Mouse (Mus musculus) left cerebral cortex, postnatal 25 days (tissue): Measurements from ENCODE around the gene Gm20517. TPM values are rescaled to one million over a fixed set of nuclear protein-coding genes. Genes with fewer than 3 reads are reported as not detected.
A peak's percentile ranks its signal among the peaks of the same experiment; 100 is the strongest.

Experiments
- DNase-seq, 2 experiments: peaks; one replicate each; pipeline ENCODE4 v3.0.0; 2022; ENCODE audit warnings: low spot score in 2 of 2, mixed read lengths in 1 of 2
- intact Hi-C: fragments of 180-260 bp; cut with DNase I; formaldehyde crosslinking; loops from one replicate; pipeline ENCODE4 v1.15.1; 2025
- total RNA-seq, 2 experiments: library from RNA; stranded (reverse); gene quantifications; 2 replicates each; pipeline ENCODE4 v1.2.3; 2021

Gene Gm20517
- 1 to 10 TPM; 3.5 to 7.2 TPM for total RNA-seq

DNA sequence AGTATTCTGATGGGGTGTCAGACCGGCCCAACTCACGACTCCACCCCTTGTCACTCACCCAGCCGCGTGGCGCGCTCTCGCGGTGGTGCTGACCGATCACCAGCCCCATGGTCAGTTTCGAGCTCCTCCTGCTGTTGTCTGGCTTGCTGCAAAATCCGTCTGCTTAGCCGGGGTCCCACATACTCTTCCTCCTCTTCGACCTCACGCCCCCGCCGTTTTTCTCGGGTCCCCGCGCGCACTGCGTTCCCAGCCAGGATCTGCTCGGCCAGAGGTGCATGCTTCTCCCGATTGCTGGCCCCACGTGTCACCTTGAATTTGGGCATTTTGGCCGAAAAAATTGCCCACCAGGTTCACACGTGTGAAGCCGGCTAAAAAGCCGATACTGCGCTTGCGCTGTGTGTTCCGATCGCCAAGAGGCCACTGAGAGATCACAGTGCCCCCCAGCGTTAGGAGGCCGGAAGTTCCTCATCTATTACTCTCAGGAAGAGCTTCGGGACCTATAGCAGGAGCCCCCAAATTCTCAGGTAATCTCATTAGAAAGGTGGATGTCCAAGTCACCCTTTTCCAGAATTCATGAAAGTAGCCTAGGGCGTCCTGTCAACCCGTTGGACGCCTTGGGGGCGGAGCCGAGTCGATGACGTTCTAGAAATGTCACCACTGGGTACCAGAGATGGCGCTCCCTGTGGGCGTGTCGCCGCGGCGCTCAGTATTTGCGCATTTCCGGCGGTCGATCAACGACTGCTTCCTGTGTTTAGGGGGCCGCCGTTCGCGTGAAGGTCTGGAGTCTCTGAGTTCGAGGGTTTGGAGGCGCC, at the start of gene Gm20517, which contains the start of the genes Bysl and Med20:
Gene Gm20517, plus strand, starts transcription at position 741 of the 812 bp plus-strand sequence.
Gene Bysl, minus strand, starts transcription at position 644 of the 812 bp plus-strand sequence.
Gene Med20, plus strand, starts transcription at position 734 of the 812 bp plus-strand sequence.
- intact Hi-C loops, result loop anchor here (5.0 kb wide), 1 partner anchor 76 kb away; the partner anchor contains the start of genes Frs3 and Tomm6
- DNase-seq, result peak; percentile 96 to 98

DNA sequence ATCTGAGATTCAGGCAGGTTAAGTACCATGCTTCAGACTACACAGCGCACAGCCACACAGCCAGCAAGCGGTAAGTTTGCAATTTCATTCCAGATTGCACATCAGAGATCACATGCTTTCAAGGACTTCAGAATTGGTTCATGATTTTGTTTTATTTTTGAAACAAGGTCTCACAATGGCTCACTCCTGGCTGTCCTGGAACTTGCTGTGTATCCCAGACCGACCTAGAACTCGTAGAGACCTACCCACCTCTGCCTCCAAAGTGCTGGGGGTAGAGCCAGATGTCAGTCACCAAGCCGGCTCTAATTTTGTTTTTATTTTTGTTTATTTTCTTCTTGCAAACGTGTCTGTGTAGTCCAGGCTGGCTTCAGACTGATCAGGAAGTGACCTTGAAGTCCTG, 48.5 kb upstream of the Gm20517 start:
- intact Hi-C loops, result no loop called here

DNA sequence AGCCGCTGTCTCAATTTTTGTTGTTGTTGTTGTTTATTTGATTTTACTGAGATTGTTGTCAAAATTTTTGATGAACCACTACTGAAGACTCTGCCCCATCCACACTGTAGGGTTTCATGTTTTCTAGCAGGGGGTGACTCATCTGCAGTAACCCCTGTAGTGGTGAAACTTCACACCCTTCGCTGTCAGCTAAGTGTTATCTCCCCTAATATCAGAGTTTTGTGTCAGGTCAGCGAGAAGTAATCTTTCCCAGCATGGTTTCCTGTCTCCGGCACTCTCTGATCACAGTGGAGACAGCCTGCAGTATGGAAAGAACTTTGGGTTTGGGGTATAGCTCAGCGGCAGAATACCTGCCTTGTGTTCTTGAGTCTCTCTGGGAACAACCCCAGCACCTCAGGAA, 46.8 kb upstream of the Gm20517 start:
- DNase-seq, result no peak
- intact Hi-C loops, result no loop called here

More for the DNA sequence above, 48.5 kb upstream of the Gm20517 start:
- no peak for DNase-seq

DNA sequence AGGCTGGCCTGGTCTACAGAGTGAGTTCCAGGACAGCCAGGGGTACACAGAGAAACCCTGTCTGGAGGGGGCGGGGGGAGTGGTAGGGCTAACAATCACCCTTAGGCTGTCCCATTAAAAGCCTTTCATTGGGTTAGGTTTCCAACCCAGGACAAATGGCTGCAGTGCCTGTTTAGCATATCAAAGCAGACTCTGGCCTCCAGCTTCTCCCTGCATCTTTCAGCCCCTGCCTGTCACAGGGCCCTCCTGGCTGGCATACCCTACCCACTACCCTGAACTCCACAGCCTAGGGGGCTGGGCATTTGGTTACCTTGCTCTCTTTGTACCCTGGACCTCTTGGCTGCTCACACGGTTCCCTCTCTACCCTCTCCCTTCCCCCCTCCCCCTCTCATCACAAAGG, 45.3 kb upstream of the Gm20517 start:
- intact Hi-C loops, result no loop called here
- no peak for DNase-seq

DNA sequence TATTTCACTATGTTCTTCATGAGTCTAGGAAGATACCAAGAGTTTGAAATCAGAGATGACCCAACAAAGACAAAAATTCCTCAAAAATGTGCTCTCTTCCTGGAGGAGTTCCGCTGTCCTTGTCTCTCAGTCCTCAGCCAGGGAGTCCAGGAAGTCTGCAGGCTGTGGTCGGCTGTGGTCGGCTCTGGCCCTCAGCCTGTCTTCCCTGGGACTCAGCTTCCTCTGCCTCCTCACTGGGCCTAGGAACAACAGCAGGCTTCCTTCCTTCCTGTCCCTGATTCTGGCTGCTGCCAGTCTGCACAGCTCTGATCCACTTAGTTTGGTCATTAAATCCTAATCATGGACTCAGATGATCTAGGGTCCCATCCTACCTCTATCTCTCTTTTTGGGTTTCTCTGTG, 44.1 kb upstream of the Gm20517 start:
- intact Hi-C loops, result no loop called here
- no peak for DNase-seq

DNA sequence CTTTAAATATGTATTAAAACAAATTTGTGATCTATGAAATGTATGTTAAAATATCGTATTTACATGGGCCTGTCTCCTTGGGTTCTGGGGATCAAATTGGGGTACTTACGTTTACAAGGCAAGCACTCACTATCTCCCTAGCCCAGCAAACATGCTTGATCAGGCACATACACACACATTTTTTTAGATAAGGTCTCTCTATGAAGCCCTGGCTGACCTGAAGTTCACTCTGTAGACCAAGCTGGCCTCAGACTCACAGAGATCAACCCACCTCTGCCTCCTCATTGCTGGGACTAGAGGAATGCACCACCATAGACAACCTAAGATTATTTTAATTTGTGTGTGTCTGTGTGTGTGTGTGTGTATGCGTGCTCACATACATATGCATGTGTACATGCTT, 43.0 kb upstream of the Gm20517 start:
- intact Hi-C loops, result no loop called here

DNA sequence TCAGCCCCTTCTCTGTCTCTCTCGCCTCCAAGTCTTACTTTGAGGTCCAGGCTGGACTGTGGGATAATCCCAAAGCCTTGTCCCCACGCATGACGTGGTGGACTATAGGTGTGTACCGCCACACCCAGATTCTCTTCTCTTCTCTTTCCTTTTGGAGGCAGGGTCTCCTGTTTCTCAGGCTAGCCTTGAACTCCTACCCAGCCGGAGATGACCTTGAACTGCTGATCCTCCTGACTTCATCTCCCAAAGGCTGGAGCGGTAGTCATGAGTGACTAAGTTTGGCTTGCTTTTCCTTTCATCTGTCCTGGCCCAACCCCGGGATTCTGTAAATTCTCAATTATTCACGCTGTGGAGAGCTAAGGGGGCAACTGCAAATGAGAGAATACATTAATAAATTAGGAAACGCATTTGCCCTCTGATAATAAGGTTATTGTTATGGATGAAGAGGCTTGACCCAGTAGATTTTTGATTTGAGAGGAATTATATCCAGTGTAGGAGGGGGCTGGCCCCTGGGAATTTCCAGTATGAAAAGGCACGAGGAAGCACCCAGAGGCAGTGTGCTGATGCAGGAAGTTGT, 42.4 kb upstream of the Gm20517 start:
- intact Hi-C loops, result no loop called here
- no peak for DNase-seq

More for the DNA sequence above, 43.0 kb upstream of the Gm20517 start:
- DNase-seq, result no peak

DNA sequence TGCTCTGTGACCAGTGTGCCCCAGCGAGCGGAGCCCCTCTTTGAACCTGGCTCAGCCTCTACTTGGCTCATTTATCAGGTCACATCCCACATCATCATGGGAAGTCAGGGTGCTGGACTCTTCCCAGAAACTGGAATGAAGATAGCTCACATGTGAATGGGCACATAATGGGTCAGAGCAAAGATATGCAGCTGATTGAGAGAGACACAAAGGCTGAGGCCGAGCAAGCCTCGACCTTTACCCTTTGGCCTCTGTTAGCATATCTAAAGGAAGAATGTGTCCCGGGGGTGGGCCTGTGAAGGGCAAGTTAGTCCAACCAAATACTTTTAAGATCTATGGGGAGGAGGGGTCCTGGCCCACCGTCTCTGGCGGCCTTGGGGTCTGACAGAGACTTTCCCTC, 39.8 kb upstream of the Gm20517 start:
- intact Hi-C loops, result no loop called here
- DNase-seq, result no peak

DNA sequence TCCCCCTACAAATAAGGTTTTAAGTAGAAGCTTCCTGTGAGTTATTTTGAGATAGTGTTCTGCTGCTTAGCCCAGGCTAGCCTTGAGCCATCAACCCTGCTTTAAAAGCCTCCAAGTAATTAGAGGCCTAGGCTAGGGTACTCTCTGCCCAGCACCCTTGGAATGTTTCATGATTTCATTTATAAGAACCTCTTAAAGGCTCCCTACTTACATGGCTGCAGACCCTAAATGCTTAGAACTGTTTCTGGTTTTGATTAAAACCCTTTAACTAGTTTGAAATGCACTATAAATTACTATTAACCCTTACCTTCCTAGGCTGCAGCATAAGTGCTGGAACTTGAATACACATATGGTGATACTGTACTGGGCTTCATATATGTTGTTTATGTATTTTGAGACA, 39.0 kb upstream of the Gm20517 start:
- no peak for DNase-seq
- intact Hi-C loops, result no loop called here

DNA sequence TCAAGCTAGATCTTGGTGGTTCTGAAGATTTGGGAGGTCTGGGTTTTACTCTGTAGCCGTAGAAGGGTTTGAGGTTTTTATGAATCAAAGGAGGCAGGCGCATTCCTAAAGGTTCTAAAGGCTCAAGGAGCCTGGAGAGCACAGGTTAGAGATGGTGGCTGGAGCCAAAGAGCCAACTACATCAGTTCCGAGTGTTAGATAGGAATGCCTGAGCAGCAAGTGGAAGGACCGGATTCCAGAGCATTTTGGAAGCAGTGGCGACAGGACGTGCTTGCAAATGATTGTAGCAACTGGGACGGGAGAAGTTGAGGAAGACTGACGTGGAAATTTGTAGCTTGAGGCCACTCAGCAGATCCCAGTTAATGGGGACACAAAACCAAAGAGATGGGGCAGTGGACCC, 37.4 kb upstream of the Gm20517 start:
- intact Hi-C loops, result no loop called here
- no peak for DNase-seq

DNA sequence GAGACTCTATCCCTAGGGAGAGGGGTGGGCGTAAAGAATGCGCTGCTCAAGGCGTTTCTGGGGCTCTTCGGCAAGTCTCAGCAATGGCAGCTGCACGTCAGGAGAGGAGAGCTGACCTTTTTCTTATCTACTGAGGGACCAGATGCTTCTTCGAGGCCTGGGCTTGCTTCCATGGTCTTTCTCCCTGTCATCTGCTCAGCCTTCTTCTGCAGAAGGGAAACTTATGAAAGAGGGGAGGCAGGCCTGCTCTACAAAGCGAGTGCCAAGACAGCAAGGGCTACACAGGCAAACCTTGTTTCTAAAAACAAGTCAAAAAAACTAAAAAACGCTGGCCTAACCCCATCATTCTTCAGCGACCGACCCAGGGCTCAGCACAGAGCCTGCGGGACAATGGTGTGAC, 36.6 kb upstream of the Gm20517 start:
- intact Hi-C loops, result no loop called here
- DNase-seq, result no peak

DNA sequence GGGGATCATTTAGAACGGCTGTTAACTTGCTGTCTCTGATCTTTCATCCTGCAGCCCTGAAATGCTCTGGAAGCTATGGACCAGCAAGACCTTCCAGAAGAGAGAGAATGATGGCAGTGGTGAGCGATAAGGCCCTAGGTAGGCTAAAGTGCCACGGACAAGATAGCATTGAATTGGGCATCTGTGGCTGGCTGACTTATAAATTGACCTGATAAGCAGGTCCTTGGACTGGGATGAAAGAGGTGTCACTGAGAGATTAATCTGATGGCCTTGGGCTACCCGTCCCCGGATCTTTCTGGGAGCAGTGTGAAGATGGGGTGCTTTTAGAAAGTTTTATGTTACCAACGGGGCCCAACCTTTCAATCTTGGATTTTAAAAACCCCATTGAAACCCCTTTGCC, 32.7 kb upstream of the Gm20517 start:
- DNase-seq, result no peak
- intact Hi-C loops, result no loop called here

DNA sequence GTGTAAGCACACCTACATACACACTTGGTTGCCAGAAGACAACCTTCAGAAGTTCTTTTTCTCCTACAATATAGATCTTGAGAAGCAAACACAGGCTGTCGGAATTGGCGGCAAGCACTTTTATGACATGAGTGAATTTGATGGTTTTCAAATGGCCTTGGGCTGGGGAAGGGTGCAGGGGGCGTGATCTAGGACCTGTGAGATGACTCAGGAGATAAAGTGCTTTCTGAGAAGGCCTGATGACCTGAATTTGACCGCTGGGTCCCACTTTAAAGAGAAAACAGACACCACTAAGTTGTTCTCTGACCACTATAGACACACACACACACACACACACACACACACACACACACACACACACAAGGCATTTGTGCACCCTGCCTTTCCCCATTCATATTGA, 30.4 kb upstream of the Gm20517 start:
- intact Hi-C loops, result no loop called here
- DNase-seq, result no peak

DNA sequence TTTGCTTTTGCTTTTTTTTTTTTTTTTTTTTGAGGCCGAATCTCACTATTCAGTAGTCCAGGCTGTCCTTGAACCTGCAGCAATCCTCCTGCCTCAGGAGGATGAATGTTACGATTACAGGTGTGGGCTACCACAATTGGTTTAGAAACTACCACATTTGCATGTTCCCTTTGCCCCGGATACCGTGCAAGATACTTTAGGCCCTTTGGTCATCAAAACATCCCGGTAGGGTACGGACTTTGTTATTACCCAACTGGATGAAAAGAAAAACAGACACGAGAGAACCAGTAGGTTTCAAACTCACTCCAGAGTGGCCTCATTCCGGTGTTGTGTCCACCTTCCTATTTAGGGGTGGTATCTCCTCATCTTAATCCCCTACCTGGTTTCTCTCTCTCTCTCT, 22.9 kb upstream of the Gm20517 start:
- intact Hi-C loops, result no loop called here
- no peak for DNase-seq

DNA sequence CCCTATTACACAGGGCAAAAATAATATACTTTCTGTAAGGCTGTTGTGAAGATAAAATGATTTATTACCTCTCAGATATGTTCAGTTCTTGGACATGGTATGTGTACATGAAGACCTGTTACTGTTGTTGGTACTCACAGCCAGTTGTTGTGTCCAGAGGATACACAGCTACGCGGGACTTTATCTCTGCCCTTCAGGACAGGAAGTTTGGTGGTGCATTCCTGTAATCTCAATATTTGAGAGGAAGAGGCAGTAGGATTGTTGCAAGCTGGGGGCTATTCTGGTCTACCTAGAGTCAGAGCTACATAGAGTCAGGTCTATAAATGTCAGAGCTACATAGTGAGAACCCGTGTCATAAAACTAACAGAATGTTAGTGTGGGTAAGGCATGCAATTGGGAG, 20.3 kb upstream of the Gm20517 start:
- intact Hi-C loops, result no loop called here
- no peak for DNase-seq

DNA sequence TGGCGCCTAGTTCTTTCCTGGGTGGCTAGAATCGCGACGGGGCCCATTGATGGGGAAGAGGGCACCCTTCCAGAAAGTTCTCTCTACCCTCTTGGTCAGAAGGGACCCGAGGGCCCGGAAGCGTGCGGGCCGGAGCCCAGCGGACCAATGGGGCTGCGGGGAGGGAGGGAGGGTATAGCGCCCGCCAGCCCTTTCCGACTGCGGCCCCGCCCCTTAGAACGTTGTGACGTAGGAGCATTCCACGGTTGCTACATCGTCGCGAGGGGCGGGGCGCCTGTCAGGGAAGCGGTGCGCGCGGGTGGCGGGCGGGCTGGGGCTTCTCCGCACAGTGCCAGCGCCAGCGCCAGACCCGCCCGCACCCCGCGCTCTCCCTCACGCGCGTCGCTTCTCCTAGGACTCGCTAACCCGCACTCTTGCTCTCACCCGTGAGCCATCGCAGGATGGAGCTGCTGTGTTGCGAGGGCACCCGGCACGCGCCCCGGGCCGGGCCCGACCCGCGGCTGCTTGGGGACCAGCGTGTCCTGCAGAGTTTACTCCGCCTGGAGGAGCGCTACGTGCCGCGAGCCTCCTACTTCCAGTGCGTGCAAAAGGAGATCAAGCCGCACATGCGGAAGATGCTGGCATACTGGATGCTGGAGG, 18.1 kb upstream of the Gm20517 start:
- intact Hi-C loops, result no loop called here

DNA sequence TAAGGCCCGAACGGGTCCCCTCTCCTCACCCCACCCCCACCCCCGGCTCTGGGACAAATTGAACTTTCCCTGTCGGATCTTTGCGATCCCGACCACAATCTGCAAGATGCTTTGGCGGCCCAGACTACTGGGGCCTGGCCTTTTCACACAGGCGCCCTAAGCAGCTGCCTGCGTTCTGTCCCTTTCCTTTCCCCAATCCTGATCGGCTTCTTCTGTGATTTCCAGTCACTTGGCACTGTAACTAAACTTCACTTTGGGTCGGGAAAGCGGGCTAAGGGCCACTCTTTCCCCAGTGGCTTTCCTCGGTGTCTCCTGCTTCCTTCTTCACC, 17.6 kb upstream of the Gm20517 start:
- intact Hi-C loops, result loop anchor here (1.0 kb wide), 1 partner anchor 83 kb away; no protein-coding TSS in a partner anchor
- DNase-seq, result peak in 1 of 2 experiments; percentile 17

More for the DNA sequence above, 18.1 kb upstream of the Gm20517 start:
- peak; percentile 89 to 92 for DNase-seq

DNA sequence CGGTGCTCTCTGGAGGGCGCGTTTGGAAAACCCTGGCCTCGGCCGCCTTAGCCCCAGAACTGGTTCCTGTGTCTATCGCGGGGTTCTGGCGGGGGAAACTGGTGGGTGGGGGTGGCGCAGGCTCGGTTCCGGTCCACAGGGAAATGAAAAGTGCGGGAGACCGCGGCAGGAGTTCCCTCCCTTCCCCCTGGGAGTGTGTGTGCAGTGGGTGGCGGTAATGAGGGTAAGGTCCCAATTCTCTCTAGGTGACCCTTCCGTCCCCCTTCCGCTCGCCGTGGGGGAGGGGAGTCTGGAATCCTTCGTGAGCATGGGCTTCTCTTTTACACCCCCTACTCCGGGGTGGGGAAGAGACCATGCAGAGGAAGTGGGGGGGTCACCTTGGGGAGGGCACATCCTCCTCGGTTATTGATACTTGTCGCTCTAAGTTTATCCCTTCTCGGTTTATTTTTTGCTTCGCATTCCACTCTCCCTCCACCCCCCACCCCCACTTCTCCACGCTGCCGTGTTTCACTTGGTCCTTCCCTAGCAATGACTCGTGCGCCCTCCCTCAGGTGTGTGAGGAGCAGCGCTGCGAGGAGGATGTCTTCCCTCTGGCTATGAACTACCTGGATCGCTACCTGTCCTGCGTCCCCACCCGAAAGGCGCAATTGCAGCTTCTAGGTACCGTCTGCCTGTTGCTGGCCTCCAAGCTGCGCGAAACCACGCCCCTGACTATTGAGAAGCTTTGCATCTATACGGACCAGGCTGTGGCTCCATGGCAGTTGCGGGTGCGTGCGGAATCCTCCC, 17.0 kb upstream of the Gm20517 start:
- intact Hi-C loops, result loop anchor here (1.0 kb wide), 1 partner anchor 83 kb away; no protein-coding TSS in a partner anchor

DNA sequence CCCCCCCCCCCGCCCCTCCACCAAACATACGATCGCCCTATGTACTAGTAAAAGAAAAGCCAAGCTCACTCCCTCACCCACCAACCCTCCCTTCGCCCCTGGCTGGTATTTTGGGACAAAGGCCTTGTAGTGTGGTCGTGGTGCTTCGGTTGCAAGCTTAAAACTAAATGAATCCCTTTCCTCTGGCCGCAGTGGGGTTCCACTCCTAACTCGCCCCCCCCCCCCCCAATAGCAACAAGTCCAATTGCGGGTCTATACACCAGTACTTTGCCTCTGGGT, 16.5 kb upstream of the Gm20517 start:
- DNase-seq, result no peak
- intact Hi-C loops, result loop anchor here (1.0 kb wide), 1 partner anchor 84 kb away; no protein-coding TSS in a partner anchor

More for the DNA sequence above, 17.0 kb upstream of the Gm20517 start:
- DNase-seq, result peak in 1 of 2 experiments; percentile 22
